Mouse (Mus musculus): ENCODE measurements around the gene Tnk1. TPM values are rescaled to one million over a fixed set of nuclear protein-coding genes. Genes with fewer than 3 reads are reported as not detected.

The Tnk1 gene
- polyA plus RNA-seq, 1 experiment from 2014 or later = 3.2 TPM

DNA sequence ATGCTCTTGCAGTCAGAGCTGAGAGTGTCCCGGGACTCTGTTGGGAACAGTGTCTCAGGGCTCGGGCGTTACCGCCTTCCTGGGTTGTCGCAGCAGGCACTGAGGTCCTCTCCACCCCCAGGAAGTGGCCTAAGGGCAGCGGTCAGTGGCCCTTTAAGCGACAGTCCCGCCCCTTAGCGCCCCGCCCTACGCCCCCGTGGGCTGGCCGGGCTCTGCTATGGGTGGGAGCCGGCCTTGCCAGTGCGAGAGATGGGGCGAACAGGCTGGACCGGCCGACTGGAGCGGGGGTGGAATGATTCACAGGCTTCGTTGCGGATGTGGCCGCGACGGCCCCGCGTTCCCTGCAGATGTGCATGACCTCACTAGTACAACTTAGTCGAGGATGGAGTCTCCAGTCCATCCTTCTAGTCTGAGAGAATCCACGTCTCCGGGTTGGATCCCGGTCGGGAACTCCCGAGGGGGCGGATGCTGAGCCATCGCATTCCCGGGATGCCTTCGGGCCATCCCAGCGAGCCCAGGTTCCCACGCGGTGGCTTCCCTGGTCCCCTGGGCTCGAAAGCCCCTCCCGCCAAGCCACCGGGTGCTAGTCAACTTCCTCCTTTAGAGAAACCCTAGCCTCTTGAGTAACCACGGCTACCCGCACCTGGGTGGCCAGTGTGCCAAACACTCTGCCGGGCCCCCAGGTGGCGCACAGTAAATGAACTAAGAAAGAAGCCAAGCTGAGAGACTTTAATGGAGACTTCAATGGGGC, 22.5 kb upstream of the Tnk1 start, which contains the start of gene Kctd11:
Gene Kctd11 (minus strand): TSS at position 554 of the 751 bp plus-strand sequence.
- peak; percentile 88 for ATAC-seq (ENCODE audit: low read depth)
- Histone ChIP-seq H3K4me2 (ENCODE audit: low read depth, low read length) (peak within 1 kb of the TSS; percentile 92), H3K4me3 (ENCODE audit: low read depth, low read length) (peak within 1 kb of the TSS; percentile 56), H3K9me3 (ENCODE audit: control insufficient read depth, low read length) (no peaks in the 10 kb centered on the region), H3K4me1 (ENCODE audit: control insufficient read depth, insufficient read depth, low read length) (peaks cover 38% of the 10 kb centered on the region), H3K27ac (replicated peaks; ENCODE audit: low read depth, low read length) (peak within 1 kb of the TSS; percentile 91), H3K27me3 (replicated peaks; ENCODE audit: control insufficient read depth, insufficient read depth, low read length) (no peaks in the 10 kb centered on the region), H3K9ac (ENCODE audit: low read depth, low read length) (peak within 1 kb of the TSS; percentile 72), H3K36me3 (ENCODE audit: control insufficient read depth, insufficient read depth, low read length) (no peaks in the 10 kb centered on the region)
- WGBS = under 1% methylated on average over 35 of the region's 46 CpGs
- peak; percentile 90 for DNase-seq (ENCODE audit: low spot score)

DNA sequence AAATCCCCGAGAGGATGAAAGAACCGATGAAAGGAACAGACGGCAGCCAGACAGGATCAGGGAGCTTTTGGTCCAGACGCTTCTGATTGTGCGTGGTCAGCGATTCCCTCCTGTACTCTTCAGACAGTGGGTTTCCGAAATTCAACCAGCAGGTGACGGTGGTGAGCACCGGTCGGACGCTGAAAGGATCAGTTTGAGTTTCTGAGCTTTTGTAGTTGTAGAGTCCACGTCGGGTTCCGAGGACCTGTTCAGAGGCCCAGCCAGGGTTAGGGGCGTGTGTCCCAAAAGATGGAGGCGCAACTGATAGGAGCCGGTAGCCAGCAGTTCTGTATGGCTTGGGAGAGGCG, 21.9 kb upstream of the Tnk1 start:
- Histone ChIP-seq H3K4me3 (ENCODE audit: low read depth, low read length) (peak overlapping the region; percentile 56), H3K4me2 (ENCODE audit: low read depth, low read length) (peak overlapping the region; percentile 92), H3K4me1 (ENCODE audit: control insufficient read depth, insufficient read depth, low read length) (peaks cover 39% of the 10 kb centered on the region), H3K27me3 (replicated peaks; ENCODE audit: control insufficient read depth, insufficient read depth, low read length) (no peaks in the 10 kb centered on the region), H3K27ac (replicated peaks; ENCODE audit: low read depth, low read length) (peak overlapping the region; percentile 91), H3K9ac (ENCODE audit: low read depth, low read length) (peak overlapping the region; percentile 72), H3K9me3 (ENCODE audit: control insufficient read depth, low read length) (no peaks in the 10 kb centered on the region), H3K36me3 (ENCODE audit: control insufficient read depth, insufficient read depth, low read length) (no peaks in the 10 kb centered on the region)
- peak; percentile 87 for DNase-seq (ENCODE audit: low spot score)
- ATAC-seq (ENCODE audit: low read depth) = peak; percentile 66
- under 1% methylated on average over 18 of the region's 18 CpGs for WGBS

DNA sequence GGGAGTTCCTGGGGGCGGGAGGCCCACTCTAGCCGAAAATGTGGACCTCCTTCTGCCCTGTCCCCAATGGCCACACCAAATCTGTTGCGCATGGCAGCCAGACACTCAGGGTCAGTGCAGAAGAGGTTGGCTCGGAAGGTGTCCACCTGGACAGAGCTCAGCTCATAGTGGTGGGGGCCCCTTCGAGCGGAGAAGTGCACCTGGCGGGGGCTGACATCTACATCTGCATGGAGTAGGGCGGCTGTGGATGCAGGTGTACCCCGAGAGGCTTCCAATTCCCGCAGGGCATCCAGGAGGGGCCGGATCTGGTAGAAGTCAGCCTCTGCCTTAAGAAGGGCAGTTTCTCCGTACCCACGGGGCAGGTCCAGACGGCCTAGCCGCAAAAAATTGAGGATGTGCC, 21.2 kb upstream of the Tnk1 start:
- H3K27ac ChIP-seq (replicated peaks; ENCODE audit: low read depth, low read length) = peak overlapping the region; percentile 53; the same call in 1 of the 2 replicates
- no peak for ATAC-seq (ENCODE audit: low read depth)
- H3K27me3 ChIP-seq (replicated peaks; ENCODE audit: control insufficient read depth, insufficient read depth, low read length) = no peaks in the 10 kb centered on the region
- H3K36me3 ChIP-seq (ENCODE audit: control insufficient read depth, insufficient read depth, low read length) = no peaks in the 10 kb centered on the region
- H3K4me1 ChIP-seq (ENCODE audit: control insufficient read depth, insufficient read depth, low read length) = peaks cover 39% of the 10 kb centered on the region
- DNase-seq (ENCODE audit: low spot score) = no peak
- peak overlapping the region; percentile 56 for H3K4me3 ChIP-seq (ENCODE audit: low read depth, low read length)
- peak overlapping the region; percentile 92 for H3K4me2 ChIP-seq (ENCODE audit: low read depth, low read length)
- 40% methylated on average over 11 of the region's 15 CpGs for WGBS
- peak overlapping the region; percentile 72 for H3K9ac ChIP-seq (ENCODE audit: low read depth, low read length)
- H3K9me3 ChIP-seq (ENCODE audit: control insufficient read depth, low read length) = no peaks in the 10 kb centered on the region

DNA sequence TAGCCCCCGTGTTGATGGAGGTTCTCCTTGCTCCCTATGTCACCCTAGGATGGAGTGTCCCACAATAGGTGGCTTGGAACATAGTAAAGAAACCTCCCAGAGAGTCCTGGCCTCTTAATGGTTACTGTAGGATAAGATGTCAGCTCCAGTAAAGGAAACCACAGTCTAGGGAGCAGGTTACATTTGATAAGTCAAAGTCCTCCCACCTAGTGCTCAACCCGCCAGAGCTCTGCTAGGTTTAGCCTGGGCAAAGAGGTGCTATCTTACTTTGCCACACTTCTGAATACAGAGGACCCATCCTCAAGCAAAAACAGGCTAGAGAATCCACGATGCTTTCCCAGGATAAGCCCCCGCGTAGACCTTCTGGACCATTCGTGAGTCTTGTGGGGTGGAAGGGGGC, 20.4 kb upstream of the Tnk1 start:
- WGBS = 89% methylated on average over 6 of the region's 6 CpGs
- Histone ChIP-seq H3K9me3 (ENCODE audit: control insufficient read depth, low read length) (no peaks in the 10 kb centered on the region), H3K4me1 (ENCODE audit: control insufficient read depth, insufficient read depth, low read length) (peaks cover 39% of the 10 kb centered on the region), H3K27me3 (replicated peaks; ENCODE audit: control insufficient read depth, insufficient read depth, low read length) (no peaks in the 10 kb centered on the region), H3K36me3 (ENCODE audit: control insufficient read depth, insufficient read depth, low read length) (no peaks in the 10 kb centered on the region), H3K9ac (ENCODE audit: low read depth, low read length) (no peak overlapping the region; the same call in none of the 2 replicates), H3K27ac (replicated peaks; ENCODE audit: low read depth, low read length) (0 out of 2 replicates have a peak overlapping the region, but pooled peaks have one; percentile 13), H3K4me3 (ENCODE audit: low read depth, low read length) (no peak overlapping the region), H3K4me2 (ENCODE audit: low read depth, low read length) (peak overlapping the region; percentile 92; the same call in 1 of the 2 replicates)
- DNase-seq (ENCODE audit: low spot score) (no peak), ATAC-seq (ENCODE audit: low read depth) (no peak)

DNA sequence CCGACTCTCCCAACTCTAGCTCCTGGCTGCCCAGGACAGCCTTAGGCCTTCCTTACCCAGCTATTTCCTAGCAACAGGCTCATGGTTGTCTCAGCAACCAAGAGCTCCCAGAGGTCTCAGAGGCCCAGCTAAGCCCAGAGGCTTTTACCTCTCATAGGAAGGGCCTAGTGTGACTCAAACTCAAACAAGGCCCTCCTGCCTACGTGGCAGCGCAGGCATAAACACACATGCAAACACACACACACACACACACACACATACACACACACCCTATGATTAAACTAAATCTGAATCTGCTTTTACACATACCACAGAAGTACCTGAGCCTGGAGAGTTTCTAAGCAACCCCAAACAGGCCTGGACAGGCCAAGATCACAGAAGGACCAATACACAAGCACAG, 19.9 kb upstream of the Tnk1 start:
- Histone ChIP-seq H3K27ac (replicated peaks; ENCODE audit: low read depth, low read length) (no peak overlapping the region; the same call in 1 of the 2 replicates), H3K9me3 (ENCODE audit: control insufficient read depth, low read length) (no peaks in the 10 kb centered on the region), H3K4me2 (ENCODE audit: low read depth, low read length) (0 out of 2 replicates have a peak overlapping the region, but pooled peaks have one; percentile 92), H3K27me3 (replicated peaks; ENCODE audit: control insufficient read depth, insufficient read depth, low read length) (no peaks in the 10 kb centered on the region), H3K4me1 (ENCODE audit: control insufficient read depth, insufficient read depth, low read length) (peaks cover 39% of the 10 kb centered on the region), H3K4me3 (ENCODE audit: low read depth, low read length) (no peak overlapping the region), H3K9ac (ENCODE audit: low read depth, low read length) (no peak overlapping the region), H3K36me3 (ENCODE audit: control insufficient read depth, insufficient read depth, low read length) (no peaks in the 10 kb centered on the region)
- WGBS = 76% methylated on average over 3 of the region's 3 CpGs
- no peak for DNase-seq (ENCODE audit: low spot score)
- no peak for ATAC-seq (ENCODE audit: low read depth)

DNA sequence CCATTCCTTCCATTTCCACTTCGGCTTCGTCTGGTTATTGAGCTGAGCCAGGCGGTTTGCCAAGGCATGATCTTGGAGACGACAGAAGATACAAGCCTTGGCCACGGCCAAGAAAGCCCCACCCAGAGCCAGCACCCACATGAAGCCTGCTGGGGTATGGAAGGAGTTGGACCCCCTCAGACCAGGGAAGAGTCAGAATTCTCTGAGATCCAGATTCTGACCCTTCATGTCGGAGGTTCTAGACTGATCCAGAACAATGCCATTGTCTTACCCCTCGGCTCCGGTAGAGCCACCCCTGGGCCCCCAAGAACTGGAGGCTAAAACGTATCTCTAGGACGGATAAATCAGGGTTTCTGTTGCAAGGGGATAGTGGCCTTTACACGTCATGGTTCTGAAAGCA, 19.3 kb upstream of the Tnk1 start, which contains the start of gene Tmem95:
Gene Tmem95 (minus strand): TSS at position 141 of the 400 bp plus-strand sequence.
- WGBS = 82% methylated on average over 11 of the region's 11 CpGs
- no peaks in the 10 kb centered on the region for H3K9me3 ChIP-seq (ENCODE audit: control insufficient read depth, low read length)
- peak within 1 kb of the TSS; percentile 22; the same call in 1 of the 2 replicates for H3K4me3 ChIP-seq (ENCODE audit: low read depth, low read length)
- no peaks in the 10 kb centered on the region for H3K36me3 ChIP-seq (ENCODE audit: control insufficient read depth, insufficient read depth, low read length)
- ATAC-seq (ENCODE audit: low read depth) = no peak
- peak within 1 kb of the TSS; percentile 92 for H3K4me2 ChIP-seq (ENCODE audit: low read depth, low read length)
- no peaks in the 10 kb centered on the region for H3K27me3 ChIP-seq (replicated peaks; ENCODE audit: control insufficient read depth, insufficient read depth, low read length)
- peak within 1 kb of the TSS; percentile 81 for H3K27ac ChIP-seq (replicated peaks; ENCODE audit: low read depth, low read length)
- peaks cover 39% of the 10 kb centered on the region for H3K4me1 ChIP-seq (ENCODE audit: control insufficient read depth, insufficient read depth, low read length)
- DNase-seq (ENCODE audit: low spot score) = no peak
- H3K9ac ChIP-seq (ENCODE audit: low read depth, low read length) = peak within 1 kb of the TSS; percentile 14; the same call in 1 of the 2 replicates

DNA sequence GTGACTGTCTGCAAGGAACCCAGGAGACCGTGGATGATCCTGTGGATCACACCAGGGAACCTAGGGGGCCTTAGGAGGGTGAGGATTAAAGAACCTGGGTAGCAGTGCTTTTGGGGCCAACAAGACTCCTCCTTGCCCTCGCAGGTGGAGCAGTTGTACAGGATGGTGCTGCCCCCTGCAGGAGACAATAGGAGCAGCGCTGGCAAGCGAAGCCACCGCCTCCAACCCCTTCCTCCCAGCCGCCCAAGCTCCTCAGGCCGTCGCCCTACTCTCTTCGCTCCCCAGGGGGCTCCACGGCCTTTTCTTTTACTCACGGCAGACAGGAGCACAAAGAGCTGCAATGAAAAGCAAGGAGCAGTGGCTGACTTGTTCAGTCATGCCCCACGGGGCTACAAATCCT, 18.3 kb upstream of the Tnk1 start:
- no peaks in the 10 kb centered on the region for H3K9me3 ChIP-seq (ENCODE audit: control insufficient read depth, low read length)
- peak; percentile 42 for ATAC-seq (ENCODE audit: low read depth)
- peak overlapping the region; percentile 81 for H3K27ac ChIP-seq (replicated peaks; ENCODE audit: low read depth, low read length)

DNA sequence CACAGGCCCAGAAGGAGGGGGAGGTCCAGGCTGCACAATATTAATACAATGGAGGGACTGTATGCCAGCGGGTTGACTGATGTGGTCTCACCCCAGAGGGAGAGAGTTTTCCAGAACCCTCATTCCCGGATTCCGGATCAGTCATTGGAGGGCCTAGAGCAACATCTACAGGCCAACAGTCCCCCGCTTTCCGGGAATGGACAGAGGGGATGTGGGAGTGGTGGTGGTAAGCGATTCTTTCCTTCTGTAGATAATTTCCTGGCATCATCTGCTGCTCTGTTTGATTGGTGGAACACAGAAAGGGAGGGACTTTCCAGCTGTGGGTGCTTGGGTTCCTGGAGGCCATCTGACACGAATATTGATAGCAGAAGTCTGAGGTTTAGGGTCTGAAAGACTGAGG, 17.7 kb upstream of the Tnk1 start:
- peak overlapping the region; percentile 48; the same call in 1 of the 2 replicates for H3K4me2 ChIP-seq (ENCODE audit: low read depth, low read length)
- no peaks in the 10 kb centered on the region for H3K9me3 ChIP-seq (ENCODE audit: control insufficient read depth, low read length)
- H3K27ac ChIP-seq (replicated peaks; ENCODE audit: low read depth, low read length) = peak overlapping the region; percentile 81
- H3K27me3 ChIP-seq (replicated peaks; ENCODE audit: control insufficient read depth, insufficient read depth, low read length) = no peaks in the 10 kb centered on the region
- DNase-seq (ENCODE audit: low spot score) (peak; percentile 85), ATAC-seq (ENCODE audit: low read depth) (0 out of 2 replicates have a peak, but pooled peaks have one; percentile 12)
- H3K4me3 ChIP-seq (ENCODE audit: low read depth, low read length) = no peak overlapping the region
- no peak overlapping the region for H3K9ac ChIP-seq (ENCODE audit: low read depth, low read length)
- peaks cover 31% of the 10 kb centered on the region for H3K4me1 ChIP-seq (ENCODE audit: control insufficient read depth, insufficient read depth, low read length)
- no peaks in the 10 kb centered on the region for H3K36me3 ChIP-seq (ENCODE audit: control insufficient read depth, insufficient read depth, low read length)
- WGBS = 40% methylated on average over 7 of the region's 7 CpGs

More for the DNA sequence above, 18.3 kb upstream of the Tnk1 start:
- peaks cover 38% of the 10 kb centered on the region for H3K4me1 ChIP-seq (ENCODE audit: control insufficient read depth, insufficient read depth, low read length)
- peak overlapping the region; percentile 14; the same call in 1 of the 2 replicates for H3K9ac ChIP-seq (ENCODE audit: low read depth, low read length)
- peak overlapping the region; percentile 48 for H3K4me2 ChIP-seq (ENCODE audit: low read depth, low read length)
- H3K27me3 ChIP-seq (replicated peaks; ENCODE audit: control insufficient read depth, insufficient read depth, low read length) = no peaks in the 10 kb centered on the region
- peak overlapping the region; percentile 22; the same call in 1 of the 2 replicates for H3K4me3 ChIP-seq (ENCODE audit: low read depth, low read length)
- 1% methylated on average over 8 of the region's 12 CpGs for whole genome bisulfite sequencing
- no peaks in the 10 kb centered on the region for H3K36me3 ChIP-seq (ENCODE audit: control insufficient read depth, insufficient read depth, low read length)
- peak; percentile 91 for DNase-seq (ENCODE audit: low spot score)

Measured in embryonic facial prominence, embryonic 14.5 days (tissue).